Mouse (Mus musculus) testis, adult 2 months (tissue): Measurements from ENCODE around the gene Rph3al. TPM values are rescaled to one million over a fixed set of nuclear protein-coding genes. Genes with fewer than 3 reads are reported as not detected.
A peak's percentile ranks its signal among the peaks of the same experiment; 100 is the strongest.

Source experiments
- H3K27ac ChIP-seq: fragments of 200-500 bp; 2 replicates; pipeline ENCODE4 v1.5.1; 2012; ENCODE audit warnings: low read depth, low read length; ENCODE audit not compliant: control insufficient read depth, insufficient read depth
- H3K27me3 ChIP-seq: fragments of 200-500 bp; 2 replicates; pipeline ENCODE4 v1.6.1; 2012; ENCODE audit warnings: mild to moderate bottlenecking, low read length, moderate library complexity; ENCODE audit not compliant: control insufficient read depth, insufficient read depth
- H3K36me3 ChIP-seq: fragments of 200-500 bp; 2 replicates; pipeline ENCODE4 v1.6.1; 2012; ENCODE audit warnings: mild to moderate bottlenecking, low read length; ENCODE audit not compliant: control insufficient read depth, insufficient read depth
- H3K4me1 ChIP-seq: fragments of 200-500 bp; 2 replicates; pipeline ENCODE4 v1.6.1; 2012; ENCODE audit warnings: low read length; ENCODE audit not compliant: control insufficient read depth, insufficient read depth
- H3K4me3 ChIP-seq: fragments of 200-500 bp; 2 replicates; pipeline ENCODE4 v1.5.1; 2012; ENCODE audit warnings: low read depth, mild to moderate bottlenecking, low read length, moderate library complexity, mixed read lengths; ENCODE audit not compliant: control insufficient read depth
- CTCF ChIP-seq: fragments of 200-500 bp; IDR thresholded peaks from 2 replicates; pipeline ENCODE4 v1.5.1; 2012; ENCODE audit warnings: low read depth, mild to moderate bottlenecking, inconsistent platforms, low read length, moderate library complexity; ENCODE audit not compliant: control insufficient read depth, insufficient read depth, insufficient replicate concordance
- POLR2A ChIP-seq: fragments of 200-500 bp; IDR thresholded peaks from 2 replicates; pipeline ENCODE4 v1.6.1; 2012; ENCODE audit warnings: low read depth, mild to moderate bottlenecking, inconsistent platforms, low read length, moderate library complexity; ENCODE audit not compliant: control insufficient read depth
- polyA plus RNA-seq: library from polyadenylated mRNA; depleted of rRNA; stranded (reverse); fragments of >200 nt; gene quantifications from 2 replicates; pipeline ENCODE4 v1.2.3, GENCODE M21; 2012

The Rph3al gene
- polyA plus RNA-seq, 1 experiment = 0.91 TPM

GRCm38 (mm10) chr11:75963730-75964475 is 25.7 kb upstream of the Rph3al start:
- H3K27me3 ChIP-seq = no peaks in the 10 kb centered on the region
- no peak overlapping the region for H3K4me3 ChIP-seq
- no peak for TF ChIP-seq POLR2A
- TF ChIP-seq CTCF = no peak
- H3K36me3 ChIP-seq = no peaks in the 10 kb centered on the region
- H3K27ac ChIP-seq = peak overlapping the region; percentile 10; the same call in 1 of the 2 replicates
- peaks cover 28% of the 10 kb centered on the region for H3K4me1 ChIP-seq

- no peaks in the 10 kb centered on the region for H3K36me3 ChIP-seq
- TF ChIP-seq POLR2A (no peak), CTCF (no peak)
- H3K4me3 ChIP-seq = no peak overlapping the region
- peaks cover 20% of the 10 kb centered on the region for H3K4me1 ChIP-seq
- no peak overlapping the region for H3K27ac ChIP-seq
- no peaks in the 10 kb centered on the region for H3K27me3 ChIP-seq
Measured at GRCm38 (mm10) chr11:75961782-75962181, 23.6 kb upstream of the Rph3al start.

GRCm38 (mm10) chr11:75957124-75957832 is 19.0 kb upstream of the Rph3al start:
- Histone ChIP-seq H3K4me3 (no peak overlapping the region), H3K4me1 (no peaks in the 10 kb centered on the region), H3K27me3 (no peaks in the 10 kb centered on the region), H3K36me3 (no peaks in the 10 kb centered on the region), H3K27ac (no peak overlapping the region)
- TF ChIP-seq POLR2A = no peak
- no peak for TF ChIP-seq CTCF

- Histone ChIP-seq H3K27ac (no peak overlapping the region), H3K36me3 (no peaks in the 10 kb centered on the region), H3K27me3 (no peaks in the 10 kb centered on the region), H3K4me3 (no peak overlapping the region), H3K4me1 (no peaks in the 10 kb centered on the region)
- TF ChIP-seq POLR2A (no peak), CTCF (no peak)
Measured at GRCm38 (mm10) chr11:75956651-75957050, 18.4 kb upstream of the Rph3al start.

- TF ChIP-seq CTCF (no peak), POLR2A (no peak)
- H3K36me3 ChIP-seq = no peaks in the 10 kb centered on the region
- H3K4me3 ChIP-seq = no peak overlapping the region
- H3K27me3 ChIP-seq = no peaks in the 10 kb centered on the region
- H3K27ac ChIP-seq = no peak overlapping the region
- no peaks in the 10 kb centered on the region for H3K4me1 ChIP-seq
Measured at GRCm38 (mm10) chr11:75954896-75955295, 16.7 kb upstream of the Rph3al start.

- Histone ChIP-seq H3K27me3 (no peaks in the 10 kb centered on the region), H3K27ac (no peak overlapping the region), H3K4me1 (no peaks in the 10 kb centered on the region), H3K4me3 (no peak overlapping the region), H3K36me3 (no peaks in the 10 kb centered on the region)
- TF ChIP-seq CTCF = no peak
Measured at GRCm38 (mm10) chr11:75951895-75952294, 13.7 kb upstream of the Rph3al start.

- H3K27me3 ChIP-seq = no peaks in the 10 kb centered on the region
- H3K27ac ChIP-seq = no peak overlapping the region
- H3K4me3 ChIP-seq = no peak overlapping the region
- TF ChIP-seq POLR2A (no peak), CTCF (no peak)
- no peaks in the 10 kb centered on the region for H3K4me1 ChIP-seq
- H3K36me3 ChIP-seq = no peaks in the 10 kb centered on the region
Measured at GRCm38 (mm10) chr11:75950459-75950858, 12.2 kb upstream of the Rph3al start.

GRCm38 (mm10) chr11:75948789-75949188 is 10.6 kb upstream of the Rph3al start:
- Histone ChIP-seq H3K27me3 (no peaks in the 10 kb centered on the region), H3K4me1 (no peaks in the 10 kb centered on the region), H3K4me3 (no peak overlapping the region), H3K36me3 (no peaks in the 10 kb centered on the region), H3K27ac (peak overlapping the region; percentile 34; the same call in 1 of the 2 replicates)
- TF ChIP-seq POLR2A (no peak), CTCF (no peak)
